Mouse (Mus musculus) central nervous system, embryonic 18 days (tissue): Measurements from ENCODE around the gene Avil. TPM values are rescaled to one million over a fixed set of nuclear protein-coding genes. Genes with fewer than 3 reads are reported as not detected.

ENCODE experiments used
- polyA plus RNA-seq: library from polyadenylated mRNA; depleted of rRNA; stranded (reverse); fragments of >200 nt; gene quantifications from 2 replicates; pipeline ENCODE4 v1.2.3, GENCODE M21; 2012; rRNA removed

The Avil gene
- 0.31 and 2.3 TPM in 2 replicates for polyA plus RNA-seq

GRCm38 (mm10) chr10:127000529-127000928 lies at the start of gene Avil:
Avil (plus strand) TSS chr10:127000709.

GRCm38 (mm10) chr10:126978277-126978994 lies 22.1 kb upstream of the Avil start, which contains the start of gene Ctdsp2:
Ctdsp2 (plus strand) TSS chr10:126978717.

GRCm38 (mm10) chr10:127030336-127031296 lies 30.1 kb downstream of the Avil start, which contains the start of gene Tsfm:
Tsfm (minus strand) TSS chr10:127030840.

GRCm38 (mm10) chr10:127041274-127041766 lies 40.8 kb downstream of the Avil start, which contains the start of the genes Mettl1 and Eef1akmt3:
Mettl1 (plus strand) TSS chr10:127041414.
Eef1akmt3 (minus strand) TSS chr10:127041513.

DNA sequence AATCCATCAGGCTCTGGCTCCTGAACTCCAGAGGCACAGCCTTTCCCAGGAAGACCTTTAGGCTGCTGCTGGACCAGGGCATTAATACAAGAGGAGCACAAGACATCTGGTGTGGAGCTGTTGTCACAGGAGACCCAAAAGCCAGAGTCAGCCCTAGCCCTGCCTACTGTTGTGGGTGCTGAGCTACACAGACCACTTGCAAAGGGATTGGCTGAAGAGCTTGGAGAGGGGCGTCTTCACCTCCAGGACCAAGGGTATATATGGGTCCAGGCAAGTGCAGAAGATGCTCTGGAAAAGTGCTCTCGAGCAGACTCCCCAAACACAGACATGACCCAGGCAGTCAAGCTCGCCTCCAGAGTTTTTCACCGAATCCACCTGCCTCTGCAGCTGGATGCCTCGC lies 47.4 kb downstream of the Avil start, which contains the start of gene Cyp27b1:
TSS of gene Cyp27b1 (plus strand) at position 297 of the 400 bp plus-strand sequence.

GRCm38 (mm10) chr10:127059968-127060916 lies 59.7 kb downstream of the Avil start, which contains the start of gene March9:
March9 (minus strand) TSS chr10:127060184.

GRCm38 (mm10) chr10:127063239-127063872 lies 62.8 kb downstream of the Avil start, which contains the start of gene Cdk4:
Cdk4 (plus strand) TSS chr10:127063534.

Other genes with a start within 250 kb of the Avil start
- gene Atp23, start 99.4 kb upstream of the Avil start, polyA plus RNA-seq, result 11.9 and 12.4 TPM in 2 replicates
- 49.6 and 51.2 TPM in 2 replicates for gene Ctdsp2, start 22.0 kb upstream of the Avil start, polyA plus RNA-seq
- 40.5 and 47.7 TPM in 2 replicates for gene Tsfm, start 30.1 kb downstream of the Avil start, polyA plus RNA-seq
- gene Mettl1, start 40.7 kb downstream of the Avil start, polyA plus RNA-seq, result 16.7 and 18.3 TPM in 2 replicates
- 0.39 and 0.47 TPM in 2 replicates for gene Eef1akmt3, start 40.8 kb downstream of the Avil start, polyA plus RNA-seq
- 0.88 and 0.91 TPM in 2 replicates for gene Cyp27b1, start 47.5 kb downstream of the Avil start, polyA plus RNA-seq
- gene March9, start 59.5 kb downstream of the Avil start, polyA plus RNA-seq, result 37.5 and 40.2 TPM in 2 replicates
- 579 and 618 TPM in 2 replicates for gene Cdk4, start 62.8 kb downstream of the Avil start, polyA plus RNA-seq
- 74.7 and 75.1 TPM in 2 replicates for gene Tspan31, start 69.6 kb downstream of the Avil start, polyA plus RNA-seq
- gene Agap2, start 74.6 kb downstream of the Avil start, polyA plus RNA-seq, result 143 and 168 TPM in 2 replicates
- 71.6 and 74.0 TPM in 2 replicates for gene Os9, start 120.4 kb downstream of the Avil start, polyA plus RNA-seq
- gene B4galnt1, start 164.5 kb downstream of the Avil start, polyA plus RNA-seq, result 62.2 and 78.3 TPM in 2 replicates
- gene Slc26a10, start 179.9 kb downstream of the Avil start, polyA plus RNA-seq, result 0.56 and 1.0 TPM in 2 replicates
- 75.2 and 81.9 TPM in 2 replicates for gene Arhgef25, start 189.4 kb downstream of the Avil start, polyA plus RNA-seq
- gene Dtx3, start 195.0 kb downstream of the Avil start, polyA plus RNA-seq, result 422 and 436 TPM in 2 replicates
- gene Pip4k2c, start 210.9 kb downstream of the Avil start, polyA plus RNA-seq, result 23.6 and 23.7 TPM in 2 replicates